Mouse (Mus musculus) myocyte (in vitro differentiated cells): ENCODE measurements around the gene Sec24c. TPM values are rescaled to one million over a fixed set of nuclear protein-coding genes. Genes with fewer than 3 reads are reported as not detected.
A peak's percentile ranks its signal among the peaks of the same experiment; 100 is the strongest.

Source experiments
- H3K27me3 ChIP-seq: one replicate; pipeline ENCODE4 v1.6.1; 2011; ENCODE audit not compliant: control insufficient read depth, insufficient read depth, insufficient read length
- H3K36me3 ChIP-seq: one replicate; pipeline ENCODE4 v1.6.1; 2011; ENCODE audit not compliant: control insufficient read depth, insufficient read depth
- H3K4me2 ChIP-seq: one replicate; pipeline ENCODE4 v1.6.1; 2011; ENCODE audit warnings: low read depth, control low read depth
- H3K4me3 ChIP-seq: one replicate; pipeline ENCODE4 v1.5.1; 2011; ENCODE audit warnings: mild to moderate bottlenecking, control low read depth, moderate library complexity
- H3K79me2 ChIP-seq: one replicate; pipeline ENCODE4 v1.6.1; 2011; ENCODE audit not compliant: control insufficient read depth, insufficient read depth
- H3ac ChIP-seq: one replicate; pipeline ENCODE4 v1.6.1; 2011; ENCODE audit not compliant: control insufficient read depth, insufficient read length
- CEBPB ChIP-seq: IDR thresholded peaks from 2 replicates; pipeline ENCODE4 v1.6.1; 2011; ENCODE audit warnings: mild to moderate bottlenecking, moderate library complexity; ENCODE audit not compliant: poor library complexity, insufficient read depth, severe bottlenecking
- E2F4 ChIP-seq: IDR thresholded peaks from one replicate; pipeline ENCODE4 v1.6.1; 2011; ENCODE audit warnings: mild to moderate bottlenecking, control low read depth, moderate library complexity; ENCODE audit not compliant: insufficient read depth
- MAX ChIP-seq: IDR thresholded peaks from one replicate; pipeline ENCODE4 v1.6.1; 2011; ENCODE audit warnings: low read depth, mild to moderate bottlenecking, control low read depth
- MYOD1 ChIP-seq, 3 experiments: IDR thresholded peaks; one replicate each; pipeline ENCODE4 v1.6.1; 2011; ENCODE audit warnings: control low read depth in 2 of 3, low read depth in 2 of 3, mild to moderate bottlenecking in 2 of 3, moderate library complexity in 1 of 3; ENCODE audit not compliant: insufficient read length in 2 of 3, control insufficient read depth in 1 of 3
- MYOG ChIP-seq, 3 experiments: IDR thresholded peaks; one replicate each; pipeline ENCODE4 v1.6.1; 2011; ENCODE audit warnings: control low read depth in 2 of 3, low read depth in 2 of 3, mild to moderate bottlenecking in 2 of 3; ENCODE audit not compliant: insufficient read length in 2 of 3, control insufficient read depth in 1 of 3, insufficient read depth in 1 of 3
- POLR2A ChIP-seq: IDR thresholded peaks from one replicate; pipeline ENCODE4 v1.6.1; 2011; ENCODE audit warnings: low read depth, mild to moderate bottlenecking, control low read depth, moderate library complexity; ENCODE audit not compliant: insufficient read length
- POLR2AphosphoS2 ChIP-seq: IDR thresholded peaks from one replicate; pipeline ENCODE4 v1.6.1; 2011; ENCODE audit warnings: low read depth, control low read depth; ENCODE audit not compliant: insufficient read length
- REST ChIP-seq: IDR thresholded peaks from one replicate; pipeline ENCODE4 v1.6.1; 2011; ENCODE audit warnings: mild to moderate bottlenecking, control low read depth, moderate library complexity; ENCODE audit not compliant: insufficient read depth, insufficient read length
- SRF ChIP-seq: IDR thresholded peaks from one replicate; pipeline ENCODE4 v1.6.1; 2011; ENCODE audit warnings: low read depth; ENCODE audit not compliant: control insufficient read depth, insufficient read length
- TCF12 ChIP-seq: IDR thresholded peaks from one replicate; pipeline ENCODE4 v1.6.1; 2011; ENCODE audit warnings: mild to moderate bottlenecking, control low read depth; ENCODE audit not compliant: poor library complexity, insufficient read depth, severe bottlenecking
- TCF3 ChIP-seq: IDR thresholded peaks from one replicate; pipeline ENCODE4 v1.6.1; 2011; ENCODE audit warnings: low read depth, control low read depth; ENCODE audit not compliant: insufficient read length
- USF1 ChIP-seq: IDR thresholded peaks from one replicate; pipeline ENCODE4 v1.6.1; 2011; ENCODE audit warnings: low read depth, mild to moderate bottlenecking, control low read depth, moderate library complexity
- polyA plus RNA-seq: library from polyadenylated mRNA; unstranded; fragments of >200 nt; fragmentation: generic; extraction: Trizol; gene quantifications from one replicate; pipeline ENCODE4 v1.2.1, GENCODE M21; 2012; ENCODE audit warnings: missing spikeins

Gene Sec24c
- polyA plus RNA-seq, 1 experiment, result 68.6 TPM

DNA sequence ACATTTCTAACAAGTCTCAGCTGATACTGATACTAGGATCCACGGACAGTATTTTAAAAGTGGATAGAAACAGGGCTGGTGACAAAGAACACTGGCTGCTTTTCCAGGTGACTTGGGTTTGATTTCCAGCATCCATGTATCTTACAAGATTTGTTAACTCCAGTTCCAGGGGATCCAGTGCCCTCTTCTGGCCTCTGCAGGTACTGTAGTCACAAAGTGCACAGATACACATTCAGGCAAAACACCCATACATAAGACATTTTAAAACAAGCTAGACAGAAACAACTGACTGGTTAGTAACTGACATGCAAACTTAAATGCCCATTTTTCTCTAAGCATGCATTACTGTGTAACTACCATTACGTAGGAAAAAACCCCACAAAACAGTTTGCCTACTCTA lies 1.1 kb upstream of the Sec24c start:
- peak overlapping the region; percentile 73 for H3K4me3 ChIP-seq
- H3ac ChIP-seq, result no peak overlapping the region
- H3K27me3 ChIP-seq, result no peaks in the 10 kb centered on the region
- TF ChIP-seq SRF (no peak), USF1 (no peak), MAX (no peak), TCF3 (no peak), POLR2AphosphoS2 (no peak), MYOG (IDR thresholded peaks at IDR 0.05; ENCODE audit: control insufficient read depth in 1 of 3, insufficient read depth in 1 of 3, insufficient read length in 2 of 3, low read depth in 2 of 3) (no peak), MYOD1 (IDR thresholded peaks at IDR 0.05; ENCODE audit: control insufficient read depth in 1 of 3, insufficient read length in 2 of 3, low read depth in 2 of 3) (no peak), TCF12 (no peak), CEBPB (no peak), REST (no peak), E2F4 (no peak), POLR2A (no peak)
- peaks cover 20% of the 10 kb centered on the region for H3K36me3 ChIP-seq
- H3K4me2 ChIP-seq, result peak overlapping the region; percentile 99
- H3K79me2 ChIP-seq, result peaks cover 32% of the 10 kb centered on the region

- Histone ChIP-seq H3K36me3 (peaks cover 27% of the 10 kb centered on the region), H3K4me2 (peak overlapping the region; percentile 99), H3K79me2 (peaks cover 38% of the 10 kb centered on the region), H3ac (peak overlapping the region; percentile 43), H3K4me3 (peak overlapping the region; percentile 73), H3K27me3 (no peaks in the 10 kb centered on the region)
- TF ChIP-seq USF1, result peak; percentile 61
- peak; percentile 32 for TF ChIP-seq MAX
- no peak for TF ChIP-seq POLR2AphosphoS2
- no peak for TF ChIP-seq MYOD1 (IDR thresholded peaks at IDR 0.05; ENCODE audit: control insufficient read depth in 1 of 3, insufficient read length in 2 of 3, low read depth in 2 of 3)
Measured at GRCm38 (mm10) chr14:20673735-20674063, 409 bp upstream of the Sec24c start.

DNA sequence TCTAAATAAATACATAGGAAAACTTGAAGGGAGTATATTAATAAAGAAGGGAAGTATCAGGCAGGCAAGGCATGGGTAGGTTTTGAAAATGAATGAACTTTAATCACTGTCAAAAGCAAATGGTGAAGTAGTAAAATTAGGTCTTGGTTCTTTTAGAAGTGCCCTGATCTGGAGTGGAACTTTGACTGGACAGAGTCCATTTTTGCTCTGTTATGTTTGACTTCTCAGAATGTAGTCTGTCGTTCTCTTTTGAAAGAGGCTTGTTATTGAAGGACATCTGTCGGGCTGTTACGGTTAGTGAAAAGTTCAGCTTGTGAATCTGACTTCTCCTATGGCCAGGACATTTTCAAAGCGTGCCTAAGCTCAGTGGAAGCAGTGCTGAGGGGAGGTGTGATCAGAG lies 3.8 kb downstream of the Sec24c start:
- peaks cover 62% of the 10 kb centered on the region for H3K36me3 ChIP-seq
- no peak overlapping the region for H3K4me2 ChIP-seq
- H3ac ChIP-seq, result no peak overlapping the region
- H3K79me2 ChIP-seq, result peaks cover 55% of the 10 kb centered on the region
- no peak for TF ChIP-seq REST
- no peak for TF ChIP-seq TCF3
- TF ChIP-seq MYOG (IDR thresholded peaks at IDR 0.05; ENCODE audit: control insufficient read depth in 1 of 3, insufficient read depth in 1 of 3, insufficient read length in 2 of 3, low read depth in 2 of 3), result no peak
- TF ChIP-seq SRF, result no peak
- no peak for TF ChIP-seq USF1
- no peak for TF ChIP-seq POLR2AphosphoS2
- no peak for TF ChIP-seq E2F4
- TF ChIP-seq MYOD1 (IDR thresholded peaks at IDR 0.05; ENCODE audit: control insufficient read depth in 1 of 3, insufficient read length in 2 of 3, low read depth in 2 of 3), result no peak
- no peak for TF ChIP-seq TCF12
- TF ChIP-seq CEBPB, result no peak
- TF ChIP-seq POLR2A, result no peak
- TF ChIP-seq MAX, result no peak
- H3K4me3 ChIP-seq, result no peak overlapping the region
- H3K27me3 ChIP-seq, result no peaks in the 10 kb centered on the region

DNA sequence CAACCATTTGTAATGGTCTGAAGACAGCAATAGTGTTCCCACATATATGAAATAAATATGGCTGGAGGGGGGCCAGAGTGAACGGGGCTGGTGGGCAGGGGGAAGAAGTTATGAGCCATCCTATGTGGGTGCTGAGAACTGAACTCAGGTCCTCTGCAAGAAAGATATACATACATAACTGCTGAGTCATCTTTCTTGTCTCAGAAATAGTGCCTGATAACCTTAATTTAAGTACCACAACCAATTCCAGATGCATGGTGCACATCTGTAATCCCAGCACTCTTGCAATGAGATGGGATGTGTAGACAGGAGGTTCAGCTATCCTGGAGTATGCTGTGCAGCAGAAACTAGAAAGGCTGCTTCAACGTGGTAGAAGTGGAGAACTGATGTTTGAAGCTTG lies 7.6 kb downstream of the Sec24c start:
- Histone ChIP-seq H3K4me3 (no peak overlapping the region), H3K27me3 (no peaks in the 10 kb centered on the region), H3K4me2 (no peak overlapping the region), H3ac (no peak overlapping the region), H3K36me3 (peaks cover 81% of the 10 kb centered on the region), H3K79me2 (peaks cover 33% of the 10 kb centered on the region)
- TF ChIP-seq MAX (no peak), SRF (no peak), E2F4 (no peak), MYOG (IDR thresholded peaks at IDR 0.05; ENCODE audit: control insufficient read depth in 1 of 3, insufficient read depth in 1 of 3, insufficient read length in 2 of 3, low read depth in 2 of 3) (no peak), TCF12 (no peak), USF1 (no peak), MYOD1 (IDR thresholded peaks at IDR 0.05; ENCODE audit: control insufficient read depth in 1 of 3, insufficient read length in 2 of 3, low read depth in 2 of 3) (no peak), POLR2AphosphoS2 (no peak), POLR2A (no peak), REST (no peak), TCF3 (no peak), CEBPB (no peak)

- no peak overlapping the region for H3ac ChIP-seq
- peak in 1 of 3 experiments; percentile 16 for TF ChIP-seq MYOG (IDR thresholded peaks at IDR 0.05; ENCODE audit: control insufficient read depth in 1 of 3, insufficient read depth in 1 of 3, insufficient read length in 2 of 3, low read depth in 2 of 3)
- TF ChIP-seq E2F4, result no peak
- no peak for TF ChIP-seq REST
- peak in 1 of 3 experiments; percentile 8 for TF ChIP-seq MYOD1 (IDR thresholded peaks at IDR 0.05; ENCODE audit: control insufficient read depth in 1 of 3, insufficient read length in 2 of 3, low read depth in 2 of 3)
- no peak overlapping the region for H3K4me2 ChIP-seq
- peaks cover 27% of the 10 kb centered on the region for H3K79me2 ChIP-seq
- H3K27me3 ChIP-seq, result no peaks in the 10 kb centered on the region
- H3K4me3 ChIP-seq, result no peak overlapping the region
- peaks cover 81% of the 10 kb centered on the region for H3K36me3 ChIP-seq
Measured at GRCm38 (mm10) chr14:20682498-20682897, 8.4 kb downstream of the Sec24c start.
